Mouse (Mus musculus) forebrain, embryonic 11.5 days (tissue): ENCODE data around the gene Cd81. TPM values are rescaled to one million over a fixed set of nuclear protein-coding genes. Genes with fewer than 3 reads are reported as not detected.

ENCODE experiments used
- ATAC-seq: fragments of 200-750 bp; cut with Nextera tagmentation; replicated peaks from 2 replicates; pipeline ENCODE4 v1.8.0; 2017; ENCODE audit warnings: moderate TSS enrichment; ENCODE audit not compliant: low FRiP score
- DNase-seq: peaks from one replicate; pipeline ENCODE4 v3.0.0-alpha.2; 2017; ENCODE audit warnings: low spot score
- H3K27ac ChIP-seq: fragments of 300-500 bp; sonication (generic); 2 replicates; pipeline ENCODE4 v1.5.1; 2014; ENCODE audit warnings: low read depth, low read length
- H3K27me3 ChIP-seq: fragments of 300-500 bp; sonication (generic); 2 replicates; pipeline ENCODE4 v1.6.1; 2014; ENCODE audit warnings: mild to moderate bottlenecking, low read length, mixed read lengths; ENCODE audit not compliant: control insufficient read depth, insufficient read depth
- H3K36me3 ChIP-seq: fragments of 300-500 bp; sonication (generic); 2 replicates; pipeline ENCODE4 v1.6.1; 2014; ENCODE audit warnings: mild to moderate bottlenecking, low read length, moderate library complexity, mixed read lengths; ENCODE audit not compliant: control insufficient read depth, insufficient read depth
- H3K4me1 ChIP-seq: fragments of 300-500 bp; sonication (generic); replicated peaks from 2 replicates; pipeline ENCODE4 v1.6.1; 2014; ENCODE audit warnings: low read length, mixed read lengths; ENCODE audit not compliant: control insufficient read depth, insufficient read depth
- H3K4me2 ChIP-seq: fragments of 300-500 bp; sonication (generic); 2 replicates; pipeline ENCODE4 v1.6.1; 2014; ENCODE audit warnings: low read depth, mild to moderate bottlenecking, low read length, moderate library complexity, mixed read lengths; ENCODE audit not compliant: severe bottlenecking
- H3K4me3 ChIP-seq: fragments of 300-500 bp; sonication (generic); 2 replicates; pipeline ENCODE4 v1.5.1; 2014; ENCODE audit warnings: low read depth, low read length
- H3K9ac ChIP-seq: fragments of 300-500 bp; sonication (generic); 2 replicates; pipeline ENCODE4 v1.6.1; 2014; ENCODE audit warnings: low read length
- H3K9me3 ChIP-seq: fragments of 300-500 bp; sonication (generic); 2 replicates; pipeline ENCODE4 v1.6.1; 2016; ENCODE audit warnings: low read length, mixed read lengths; ENCODE audit not compliant: control insufficient read depth
- WGBS: fragments of 180-500 bp; shearing (Covaris S2); extraction: QIAGEN DNeasy Blood & Tissue Kit; methylation state at CpG from one replicate; pipeline ENCODE4 v1.1.7; 2014; 5-methylcytosine and 5-hydroxymethylcytosine counted together
- polyA plus RNA-seq: library from polyadenylated mRNA; unstranded; fragments of >200 nt; fragmentation: Nextera tagmentation; extraction: Ambion mirVana; gene quantifications from 2 replicates; pipeline ENCODE4 v1.2.1, GENCODE M21; 2014

Gene Cd81
- polyA plus RNA-seq, 1 experiment from 2014 or later = 216 TPM

- peaks cover 10% of the 10 kb centered on the region; the same call in 1 of the 2 replicates for H3K4me1 ChIP-seq
- H3K36me3 ChIP-seq = no peaks in the 10 kb centered on the region; the same call in 1 of the 2 replicates
- no peaks in the 10 kb centered on the region for H3K9me3 ChIP-seq
- H3K4me3 ChIP-seq = peak within 1 kb of the TSS; percentile 79
- WGBS = under 1% methylated on average over 51 of the region's 51 CpGs
- DNase-seq (peak; percentile 98), ATAC-seq (peak; percentile 96)
- H3K9ac ChIP-seq = peak within 1 kb of the TSS; percentile 85
- H3K4me2 ChIP-seq = peak within 1 kb of the TSS; percentile 98
- peak within 1 kb of the TSS; percentile 69 for H3K27ac ChIP-seq
- no peaks in the 10 kb centered on the region for H3K27me3 ChIP-seq
Observed at GRCm38 (mm10) chr7:143068882-143069591, 16.5 kb downstream of the Cd81 start, which contains the start of gene Tssc4. TSS of gene Tssc4 (plus strand) at chr7:143069249.

GRCm38 (mm10) chr7:143069751-143070400, 17.3 kb downstream of the Cd81 start:
- no peaks in the 10 kb centered on the region; the same call in 1 of the 2 replicates for H3K36me3 ChIP-seq
- H3K4me3 ChIP-seq = peak overlapping the region; percentile 79
- peak overlapping the region; percentile 98 for H3K4me2 ChIP-seq
- H3K27ac ChIP-seq = peak overlapping the region; percentile 4; the same call in 1 of the 2 replicates
- no peak for ATAC-seq
- H3K4me1 ChIP-seq = peaks cover 10% of the 10 kb centered on the region; the same call in 1 of the 2 replicates
- 13% methylated on average over 30 of the region's 30 CpGs for WGBS
- H3K9me3 ChIP-seq = no peaks in the 10 kb centered on the region
- peak; percentile 62 for DNase-seq
- no peaks in the 10 kb centered on the region for H3K27me3 ChIP-seq
- peak overlapping the region; percentile 85 for H3K9ac ChIP-seq

- peaks cover 10% of the 10 kb centered on the region; the same call in 1 of the 2 replicates for H3K4me1 ChIP-seq
- H3K4me3 ChIP-seq = peak overlapping the region; percentile 79
- no peak for ATAC-seq
- 90% methylated on average over 10 of the region's 10 CpGs for WGBS
- H3K27ac ChIP-seq = no peak overlapping the region
- H3K9ac ChIP-seq = peak overlapping the region; percentile 85
- H3K4me2 ChIP-seq = peak overlapping the region; percentile 98
- DNase-seq = no peak
- no peaks in the 10 kb centered on the region for H3K9me3 ChIP-seq
- H3K27me3 ChIP-seq = no peaks in the 10 kb centered on the region
- no peaks in the 10 kb centered on the region; the same call in 1 of the 2 replicates for H3K36me3 ChIP-seq
Observed at GRCm38 (mm10) chr7:143070506-143071070, 18.0 kb downstream of the Cd81 start.

- no peak overlapping the region for H3K27ac ChIP-seq
- no peaks in the 10 kb centered on the region for H3K9me3 ChIP-seq
- no peak for ATAC-seq
- DNase-seq = no peak
- H3K27me3 ChIP-seq = no peaks in the 10 kb centered on the region
- peaks cover 10% of the 10 kb centered on the region; the same call in 1 of the 2 replicates for H3K4me1 ChIP-seq
- H3K9ac ChIP-seq = no peak overlapping the region
- H3K4me3 ChIP-seq = no peak overlapping the region
- no peak overlapping the region for H3K4me2 ChIP-seq
- no peaks in the 10 kb centered on the region for H3K36me3 ChIP-seq
- WGBS = 83% methylated on average over 5 of the region's 5 CpGs
Observed at GRCm38 (mm10) chr7:143072605-143073004, 20.1 kb downstream of the Cd81 start.

DNA sequence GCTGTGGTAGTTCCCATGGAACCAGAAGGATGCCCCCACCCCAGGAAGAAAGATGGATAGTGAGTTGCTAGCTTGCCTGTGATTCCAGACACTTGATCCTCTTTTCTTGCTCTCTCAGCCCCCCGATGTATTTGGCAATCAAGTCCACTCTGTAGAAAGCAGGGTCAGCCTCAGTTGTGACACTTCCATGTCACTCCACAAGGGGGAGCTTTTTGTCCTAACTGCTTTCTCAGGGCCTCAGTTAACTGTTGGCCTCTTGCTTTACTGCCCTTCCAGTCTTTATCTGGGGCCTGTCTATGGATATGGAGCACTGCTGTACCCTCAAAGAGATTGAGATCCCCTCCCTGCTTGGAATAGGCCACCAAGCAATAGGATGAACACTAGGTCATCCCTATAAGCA, 20.5 kb downstream of the Cd81 start:
- 76% methylated on average over 1 of the region's 1 CpGs for WGBS
- DNase-seq (peak; percentile 71), ATAC-seq (no peak)
- Histone ChIP-seq H3K4me2 (no peak overlapping the region), H3K4me1 (peaks cover 10% of the 10 kb centered on the region; the same call in 1 of the 2 replicates), H3K36me3 (no peaks in the 10 kb centered on the region), H3K9me3 (no peaks in the 10 kb centered on the region), H3K27me3 (no peaks in the 10 kb centered on the region), H3K9ac (no peak overlapping the region), H3K27ac (no peak overlapping the region), H3K4me3 (no peak overlapping the region)

DNA sequence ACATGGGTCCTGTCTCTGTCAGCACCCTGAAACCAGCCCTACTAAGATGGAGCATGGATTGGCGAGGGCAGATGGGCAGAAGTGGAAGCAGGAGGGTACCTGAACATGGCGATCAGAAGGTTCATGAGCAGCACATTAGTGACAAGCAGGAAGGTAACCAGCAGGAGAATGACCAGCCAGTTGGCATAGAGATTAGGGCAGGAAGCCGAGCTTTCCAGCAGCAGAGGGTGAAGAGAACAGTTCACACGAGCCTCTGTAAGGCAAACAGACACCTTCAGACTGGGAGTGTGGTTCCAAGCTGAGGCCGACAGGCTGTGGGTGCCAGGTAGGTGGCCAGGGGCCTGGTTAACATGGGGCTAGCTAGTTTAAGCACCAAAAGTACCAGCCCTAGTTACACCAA, 22.9 kb downstream of the Cd81 start:
- WGBS = 79% methylated on average over 5 of the region's 5 CpGs
- Histone ChIP-seq H3K9ac (no peak overlapping the region), H3K9me3 (no peaks in the 10 kb centered on the region), H3K27ac (no peak overlapping the region), H3K36me3 (no peaks in the 10 kb centered on the region), H3K4me1 (peaks cover 5% of the 10 kb centered on the region; the same call in 1 of the 2 replicates), H3K4me2 (no peak overlapping the region), H3K27me3 (no peaks in the 10 kb centered on the region), H3K4me3 (no peak overlapping the region)
- DNase-seq (no peak), ATAC-seq (no peak)

- no peak overlapping the region for H3K9ac ChIP-seq
- DNase-seq = no peak
- H3K9me3 ChIP-seq = no peaks in the 10 kb centered on the region
- H3K27ac ChIP-seq = no peak overlapping the region
- no peaks in the 10 kb centered on the region for H3K36me3 ChIP-seq
- no peak overlapping the region for H3K4me2 ChIP-seq
- 81% methylated on average over 2 of the region's 2 CpGs for WGBS
- no peaks in the 10 kb centered on the region for H3K4me1 ChIP-seq
- H3K27me3 ChIP-seq = no peaks in the 10 kb centered on the region
- no peak overlapping the region for H3K4me3 ChIP-seq
- no peak for ATAC-seq
Observed at GRCm38 (mm10) chr7:143077351-143077750, 24.8 kb downstream of the Cd81 start.

DNA sequence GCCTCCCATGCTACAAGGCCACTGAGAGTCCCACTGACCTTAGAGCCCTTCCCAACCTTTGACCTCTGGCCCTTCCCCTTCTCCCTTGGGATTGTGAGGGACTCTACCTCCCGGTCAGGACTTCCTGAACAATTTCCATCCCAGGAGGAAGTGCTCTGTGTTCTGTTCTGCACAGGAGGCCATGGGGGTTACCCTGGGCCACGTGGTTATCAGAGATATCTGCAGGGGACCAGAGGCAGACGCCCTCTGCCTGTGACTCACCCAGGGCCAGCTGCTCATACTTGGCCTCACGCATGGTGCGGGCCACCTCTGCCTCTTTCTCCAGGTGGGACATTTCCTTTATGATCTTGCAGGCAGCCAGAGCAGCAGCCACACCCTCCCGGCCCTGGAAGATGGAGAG, 29.5 kb downstream of the Cd81 start:
- no peak for ATAC-seq
- no peaks in the 10 kb centered on the region for H3K9me3 ChIP-seq
- H3K4me1 ChIP-seq = no peaks in the 10 kb centered on the region
- no peaks in the 10 kb centered on the region for H3K27me3 ChIP-seq
- H3K4me3 ChIP-seq = no peak overlapping the region
- no peak for DNase-seq
- no peak overlapping the region for H3K4me2 ChIP-seq
- H3K36me3 ChIP-seq = no peaks in the 10 kb centered on the region
- whole genome bisulfite sequencing = 72% methylated on average over 6 of the region's 6 CpGs
- H3K27ac ChIP-seq = no peak overlapping the region
- no peak overlapping the region for H3K9ac ChIP-seq
